Mouse (Mus musculus) megakaryocyte, embryonic 14.5 days (primary cell): ENCODE data around the gene Taf8.

ENCODE experiments used
- FLI1 ChIP-seq: IDR thresholded peaks from 2 replicates; pipeline ENCODE4 v1.6.1; 2012; ENCODE audit warnings: low read length, inconsistent platforms, mixed read lengths
- GATA1 ChIP-seq: IDR thresholded peaks from 3 replicates; pipeline ENCODE4 v1.6.1; 2012; ENCODE audit warnings: mixed read lengths, low read length, inconsistent platforms, borderline replicate concordance

DNA sequence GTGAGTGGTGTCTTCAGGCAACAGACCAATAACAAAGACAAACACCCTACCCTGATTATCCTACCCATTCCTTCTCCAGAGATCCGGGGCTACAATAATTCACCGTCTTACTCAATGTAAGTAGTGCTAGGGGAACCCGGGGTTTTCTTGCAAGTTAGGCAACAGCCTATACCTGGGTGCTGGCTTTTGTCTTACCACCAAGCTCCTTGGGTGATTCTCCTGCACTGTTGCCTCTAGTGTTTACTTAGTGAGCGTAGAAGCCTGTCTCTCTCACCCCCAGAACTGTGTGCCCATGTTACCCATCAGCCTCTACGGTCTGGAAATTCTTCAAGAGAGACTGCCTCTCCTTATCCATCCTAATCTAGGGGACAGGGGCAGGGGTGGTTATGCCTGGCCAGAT, 2.1 kb upstream of the Taf8 start:
- TF ChIP-seq FLI1 (no peak), GATA1 (no peak)
